Mouse (Mus musculus) 3T3-L1 (cell line): ENCODE results near the gene Snai1.
A peak's percentile ranks its signal among the peaks of the same experiment; 100 is the strongest.

Experiments used
- DNase-seq: peaks from one replicate; pipeline ENCODE4 v3.0.0-alpha.2; 2015; ENCODE audit warnings: low read depth, low spot score

Snai1 gene

GRCm38 (mm10) chr2:167519606-167520252 lies 18.3 kb upstream of the Snai1 start:
- peak; percentile 54 for DNase-seq

- no peak for DNase-seq
Measured at GRCm38 (mm10) chr2:167528278-167528677, 9.7 kb upstream of the Snai1 start.

GRCm38 (mm10) chr2:167529935-167530513 lies 8.0 kb upstream of the Snai1 start:
- DNase-seq: no peak

GRCm38 (mm10) chr2:167530536-167530935 lies 7.5 kb upstream of the Snai1 start:
- DNase-seq: no peak

GRCm38 (mm10) chr2:167532131-167532530 lies 5.9 kb upstream of the Snai1 start:
- peak; percentile 68 for DNase-seq

- no peak for DNase-seq
Measured at GRCm38 (mm10) chr2:167533880-167534279, 4.1 kb upstream of the Snai1 start.

GRCm38 (mm10) chr2:167536320-167536945 lies 1.6 kb upstream of the Snai1 start:
- DNase-seq: no peak

GRCm38 (mm10) chr2:167538671-167539306 lies 794 bp downstream of the Snai1 start:
- DNase-seq: peak; percentile 69

- peak; percentile 42 for DNase-seq
Measured at GRCm38 (mm10) chr2:167539536-167540476, 1.8 kb downstream of the Snai1 start.

GRCm38 (mm10) chr2:167540477-167541110 lies 2.6 kb downstream of the Snai1 start:
- DNase-seq: peak; percentile 68

- peak; percentile 56 for DNase-seq
Measured at GRCm38 (mm10) chr2:167541324-167541723, 3.3 kb downstream of the Snai1 start.

- peak; percentile 40 for DNase-seq
Measured at GRCm38 (mm10) chr2:167541761-167542160, 3.8 kb downstream of the Snai1 start.

- DNase-seq: no peak
Measured at GRCm38 (mm10) chr2:167542361-167542760, 4.4 kb downstream of the Snai1 start.

GRCm38 (mm10) chr2:167543121-167544003 lies 5.4 kb downstream of the Snai1 start:
- peak; percentile 98 for DNase-seq

GRCm38 (mm10) chr2:167544004-167544356 lies 6.0 kb downstream of the Snai1 start:
- no peak for DNase-seq

GRCm38 (mm10) chr2:167544456-167544855 lies 6.5 kb downstream of the Snai1 start:
- peak; percentile 52 for DNase-seq

- peak; percentile 52 for DNase-seq
Measured at GRCm38 (mm10) chr2:167546447-167547195, 8.6 kb downstream of the Snai1 start.

GRCm38 (mm10) chr2:167547444-167547843 lies 9.4 kb downstream of the Snai1 start:
- DNase-seq: no peak

GRCm38 (mm10) chr2:167548961-167549360 lies 11.0 kb downstream of the Snai1 start:
- DNase-seq: no peak
